ENCODE assay signal across 9 mouse cellular contexts in the genomic region with DNA sequence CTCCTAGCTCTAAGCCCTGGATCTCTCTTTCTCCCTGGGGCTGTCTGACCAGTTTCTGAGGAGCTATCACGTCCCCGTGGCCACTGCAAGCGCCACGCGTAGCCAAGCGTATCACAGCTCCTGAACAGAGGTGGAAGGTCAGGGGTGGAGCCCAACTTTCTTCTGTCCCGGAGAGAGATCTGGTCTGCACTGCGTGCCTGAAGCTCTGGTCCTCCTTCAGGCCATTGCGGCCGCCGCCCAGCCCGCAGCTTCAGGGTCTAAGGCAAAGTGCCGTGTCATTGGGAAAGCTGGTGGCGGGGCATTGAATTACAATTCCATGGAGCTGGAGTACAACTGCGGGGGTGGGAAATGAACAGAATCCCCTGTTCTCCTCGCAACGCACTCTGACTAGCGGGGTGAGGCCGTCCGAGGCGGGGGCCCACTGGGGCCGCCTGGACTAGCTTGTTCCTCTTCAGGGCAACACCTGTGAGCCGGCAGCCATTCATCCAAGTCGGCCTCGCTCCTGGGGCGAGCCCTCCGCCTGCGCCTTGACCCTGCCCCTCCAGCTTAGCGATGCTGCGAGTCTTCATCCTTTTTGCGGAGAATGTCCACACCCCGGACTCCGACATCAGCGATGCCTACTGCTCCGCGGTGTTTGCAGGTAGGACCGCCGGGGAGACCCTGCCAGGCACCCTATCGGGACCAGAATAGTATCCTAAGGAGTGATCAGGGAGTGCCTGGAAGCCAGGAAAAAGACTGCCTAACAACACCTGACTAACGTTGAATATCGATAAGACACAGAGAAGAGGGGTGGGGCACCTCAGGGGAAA. TPM values are rescaled to one million over a fixed set of nuclear protein-coding genes. Genes with fewer than 3 reads are reported as not detected.
DNase-seq lines count a peak whose midpoint lies in the region; ATAC-seq and TF ChIP-seq lines count a peak whose summit lies in the region.
"Had no signal": no experiment of that assay in that cellular context is flagged by ENCODE, and none has a peak within 500 bp of the region (broad histone marks: within the 10 kb centered on the region; RNA-seq: fewer than 3 reads in every experiment).

A gene (plus strand): TSS at position 228 of the 809 bp plus-strand sequence.

- no peak within 1 kb of the TSS for H3K27ac ChIP-seq in bone marrow macrophage, adult 2 months (ENCODE audit: insufficient read depth, low read depth, low read length)
- no peak within 1 kb of the TSS for H3K27ac ChIP-seq in hindbrain, embryonic 16.5 days (ENCODE audit: low read depth, low read length)
- no peak within 1 kb of the TSS for H3K27ac ChIP-seq in liver, embryonic 13.5 days
- no peak within 1 kb of the TSS for H3K27ac ChIP-seq in neural tube, embryonic 15.5 days (replicated peaks)

- H3K4me3 ChIP-seq in bone marrow macrophage, adult 2 months (ENCODE audit: insufficient read depth, low read length): peak within 1 kb of the TSS; percentile 37
- H3K4me3 ChIP-seq in hindbrain, embryonic 16.5 days (ENCODE audit: low read length): peak within 1 kb of the TSS; percentile 46
- peak within 1 kb of the TSS; percentile 35 for H3K4me3 ChIP-seq in liver, embryonic 13.5 days (replicated peaks)
- peak within 1 kb of the TSS; percentile 43 for H3K4me3 ChIP-seq in neural tube, embryonic 15.5 days (replicated peaks)

- peak; percentile 23 for DNase-seq in layer of hippocampus, adult 11-12 months (ENCODE audit: low spot score)
- no peak for DNase-seq in layer of hippocampus, adult 8-10 months (ENCODE audit: low spot score in 2 of 2)
- DNase-seq in gastrocnemius, postnatal 25 days: peak; percentile 40
- DNase-seq in liver, embryonic 13.5 days: no peak
- no peak for DNase-seq in T-cell, adult 2 months (ENCODE audit: low spot score)

- no peak for TF ChIP-seq CTCF in bone marrow macrophage, adult 2 months (IDR thresholded peaks at IDR 0.05; ENCODE audit: low read depth, low read length)

- H3K4me1 ChIP-seq in bone marrow macrophage, adult 2 months (ENCODE audit: control insufficient read depth, insufficient read depth, low read length): no peaks in the 10 kb centered on the region
- peaks cover 19% of the 10 kb centered on the region for H3K4me1 ChIP-seq in hindbrain, embryonic 16.5 days (ENCODE audit: control insufficient read depth, insufficient read depth, low read depth, low read length)
- H3K4me1 ChIP-seq in liver, embryonic 13.5 days (replicated peaks): 0 out of 2 replicates have a peak, but pooled peaks cover 3% of the 10 kb centered on the region
- peaks cover 29% of the 10 kb centered on the region for H3K4me1 ChIP-seq in neural tube, embryonic 15.5 days

- peak; percentile 63 for ATAC-seq in hindbrain, embryonic 16.5 days
- ATAC-seq in liver, embryonic 13.5 days (ENCODE audit: low read depth): no peak
- no peak for ATAC-seq in neural tube, embryonic 15.5 days (ENCODE audit: low FRiP score)

- H3K9me3 ChIP-seq in hindbrain, embryonic 16.5 days (ENCODE audit: control insufficient read depth, low read length): no peaks in the 10 kb centered on the region
- H3K9me3 ChIP-seq in liver, embryonic 13.5 days (replicated peaks): no peaks in the 10 kb centered on the region
- no peaks in the 10 kb centered on the region for H3K9me3 ChIP-seq in neural tube, embryonic 15.5 days (replicated peaks)
- H3K9me3 ChIP-seq: G1E had no signal

- TF ChIP-seq POLR2A in bone marrow macrophage, adult 2 months (IDR thresholded peaks at IDR 0.05; ENCODE audit: borderline replicate concordance, low read depth, low read length): no peak

- WGBS in hindbrain, embryonic 16.5 days: 2% methylated on average over 37 of the region's 41 CpGs
- 2% methylated on average over 41 of the region's 41 CpGs for WGBS in liver, embryonic 13.5 days (ENCODE audit: insufficient replicate concordance)
- 2% methylated on average over 41 of the region's 41 CpGs for WGBS in neural tube, embryonic 15.5 days

- H3K9ac ChIP-seq in hindbrain, embryonic 16.5 days (ENCODE audit: low read depth, low read length): peak within 1 kb of the TSS; percentile 56
- H3K9ac ChIP-seq in liver, embryonic 13.5 days: no peak within 1 kb of the TSS
- H3K9ac ChIP-seq in neural tube, embryonic 15.5 days (replicated peaks): peak within 1 kb of the TSS; percentile 42

- H3K4me2 ChIP-seq in hindbrain, embryonic 16.5 days (ENCODE audit: low read length): peak within 1 kb of the TSS; percentile 80
- peak within 1 kb of the TSS; percentile 56 for H3K4me2 ChIP-seq in liver, embryonic 13.5 days
- peak within 1 kb of the TSS; percentile 89 for H3K4me2 ChIP-seq in neural tube, embryonic 15.5 days

- H3K36me3 ChIP-seq in hindbrain, embryonic 16.5 days (ENCODE audit: control insufficient read depth, insufficient read depth, low read length): no peaks in the 10 kb centered on the region
- H3K36me3 ChIP-seq in liver, embryonic 13.5 days: no peaks in the 10 kb centered on the region
- no peaks in the 10 kb centered on the region for H3K36me3 ChIP-seq in neural tube, embryonic 15.5 days
- H3K36me3 ChIP-seq: G1E had no signal

- H3K27me3 ChIP-seq in hindbrain, embryonic 16.5 days (replicated peaks; ENCODE audit: control insufficient read depth, insufficient read depth, low read length): peaks cover 2% of the 10 kb centered on the region
- H3K27me3 ChIP-seq in liver, embryonic 13.5 days: peaks cover 37% of the 10 kb centered on the region
- H3K27me3 ChIP-seq in neural tube, embryonic 15.5 days (replicated peaks): peaks cover 9% of the 10 kb centered on the region; the same call in 1 of the 2 replicates

RNA-seq across cellular contexts. Expression of the gene that starts here (rescaled TPM):
- total RNA-seq in layer of hippocampus, adult 8-10 months (2022): 1 to 10 TPM; 1.2 to 3.5 (median 2.7) TPM
- 0.11 TPM in 1 of 2 replicates, not detected in the other for polyA plus RNA-seq in bone marrow macrophage, adult 2 months (2012; ENCODE audit: insufficient read depth, insufficient read length, missing spikeins)
- 10 to 100 TPM; 84.4 to 99.3 TPM for total RNA-seq in gastrocnemius, postnatal 25 days (2021)
- polyA plus RNA-seq in hindbrain, embryonic 16.5 days (2015; fragmentation: Nextera tagmentation; extraction: Ambion mirVana): 2.1 and 2.5 TPM in 2 replicates
- 1.0 and 1.9 TPM in 2 replicates for polyA plus RNA-seq in liver, embryonic 13.5 days (2015; fragmentation: Nextera tagmentation; extraction: Ambion mirVana)
- 2.3 and 4.2 TPM in 2 replicates for polyA plus RNA-seq in neural tube, embryonic 15.5 days (2015; fragmentation: Nextera tagmentation; extraction: Ambion mirVana)
- polyA plus RNA-seq: G1E had no signal

Comparison
In these comparisons a context has a peak if more than half of its experiments do, and no peak if none do; other contexts are left out.
1. RNA of the gene that starts here (total RNA-seq): 84.4 to 99.3 TPM in gastrocnemius, postnatal 25 days; 1.2 to 3.5 TPM in layer of hippocampus, adult 8-10 months; every median in the first group is over 10 times any median in the second.
2. DNase-seq: peak in layer of hippocampus, adult 11-12 months (single experiment) and gastrocnemius, postnatal 25 days (single experiment); none in layer of hippocampus, adult 8-10 months (0 of 2), liver, embryonic 13.5 days (single experiment) and T-cell, adult 2 months (single experiment).
3. Peak in every context shown above with its lines, with median percentiles within 50 percentile points of each other: H3K4me3 ChIP-seq and H3K4me2 ChIP-seq.